Mouse (Mus musculus) heart, postnatal 14 days (tissue): ENCODE results near the gene Lmo2. TPM values are rescaled to one million over a fixed set of nuclear protein-coding genes. Genes with fewer than 3 reads are reported as not detected.

Source experiments
- DNase-seq, 2 experiments: peaks; one replicate each; pipeline ENCODE4 v3.0.0; 2021 to 2022
- intact Hi-C: fragments of 180-260 bp; cut with DNase I; formaldehyde crosslinking; loops from one replicate; pipeline ENCODE4 v1.15.1; 2025
- total RNA-seq, 2 experiments: library from RNA; stranded (reverse); gene quantifications; 2 replicates each; pipeline ENCODE4 v1.2.3; 2021

Lmo2 gene
- total RNA-seq, 2 experiments from 2014 or later = 16.9 to 22.2 TPM

GRCm38 (mm10) chr2:103938573-103938972 lies 19.2 kb upstream of the Lmo2 start:
- intact Hi-C loops = no loop called here
- no peak for DNase-seq

- intact Hi-C loops = no loop called here
- DNase-seq = no peak
Observed at GRCm38 (mm10) chr2:103939003-103939402, 18.8 kb upstream of the Lmo2 start.

GRCm38 (mm10) chr2:103941085-103941484 lies 16.7 kb upstream of the Lmo2 start:
- intact Hi-C loops = no loop called here
- DNase-seq = no peak

- intact Hi-C loops = no loop called here
- no peak for DNase-seq
Observed at GRCm38 (mm10) chr2:103944859-103945258, 12.9 kb upstream of the Lmo2 start.

- DNase-seq = no peak
- intact Hi-C loops = no loop called here
Observed at GRCm38 (mm10) chr2:103945571-103946092, 12.2 kb upstream of the Lmo2 start.

GRCm38 (mm10) chr2:103946892-103947291 lies 10.9 kb upstream of the Lmo2 start:
- intact Hi-C loops = no loop called here
- DNase-seq = no peak

GRCm38 (mm10) chr2:103947982-103948655 lies 9.7 kb upstream of the Lmo2 start:
- intact Hi-C loops = no loop called here
- DNase-seq = no peak

- intact Hi-C loops = no loop called here
- no peak for DNase-seq
Observed at GRCm38 (mm10) chr2:103953050-103953835, 4.5 kb upstream of the Lmo2 start.

- no peak for DNase-seq
- intact Hi-C loops = no loop called here
Observed at GRCm38 (mm10) chr2:103955714-103956113, 2.1 kb upstream of the Lmo2 start.

- DNase-seq = no peak
- intact Hi-C loops = no loop called here
Observed at GRCm38 (mm10) chr2:103956867-103957266, 919 bp upstream of the Lmo2 start.

- DNase-seq = no peak
- intact Hi-C loops = no loop called here
Observed at GRCm38 (mm10) chr2:103958634-103959033, 848 bp downstream of the Lmo2 start.

- intact Hi-C loops = no loop called here
- DNase-seq = no peak
Observed at GRCm38 (mm10) chr2:103959066-103959465, 1.3 kb downstream of the Lmo2 start.

GRCm38 (mm10) chr2:103959574-103959973 lies 1.8 kb downstream of the Lmo2 start:
- DNase-seq = no peak
- intact Hi-C loops = no loop called here

- intact Hi-C loops = no loop called here
- DNase-seq = no peak
Observed at GRCm38 (mm10) chr2:103962349-103962748, 4.6 kb downstream of the Lmo2 start.

- intact Hi-C loops = no loop called here
Observed at GRCm38 (mm10) chr2:103965391-103965790, 7.6 kb downstream of the Lmo2 start.

GRCm38 (mm10) chr2:103968186-103968585 lies 10.4 kb downstream of the Lmo2 start:
- intact Hi-C loops = no loop called here

More at GRCm38 (mm10) chr2:103965391-103965790, 7.6 kb downstream of the Lmo2 start:
- DNase-seq = no peak

GRCm38 (mm10) chr2:103968919-103969436 lies 11.2 kb downstream of the Lmo2 start:
- intact Hi-C loops = no loop called here

More at GRCm38 (mm10) chr2:103968186-103968585, 10.4 kb downstream of the Lmo2 start:
- no peak for DNase-seq

GRCm38 (mm10) chr2:103969437-103970040 lies 11.8 kb downstream of the Lmo2 start:
- DNase-seq = peak; percentile 62 to 67
- intact Hi-C loops = loop anchor here (2.0 to 5.0 kb wide), 2 partner anchors 69 to 172 kb away; partner anchors contain the start of gene Caprin1

More at GRCm38 (mm10) chr2:103968919-103969436, 11.2 kb downstream of the Lmo2 start:
- no peak for DNase-seq

- peak; percentile 69 to 70 for DNase-seq
- intact Hi-C loops = loop anchor here (2.0 to 5.0 kb wide), 2 partner anchors 69 to 173 kb away; partner anchors contain the start of gene Caprin1
Observed at GRCm38 (mm10) chr2:103970041-103970790, 12.4 kb downstream of the Lmo2 start.
